Mouse (Mus musculus) lung, embryonic 14.5 days (tissue): ENCODE measurements around the gene Stx18. TPM values are rescaled to one million over a fixed set of nuclear protein-coding genes. Genes with fewer than 3 reads are reported as not detected.

Experiments used
- ATAC-seq: fragments of 200-750 bp; cut with Nextera tagmentation; 2 replicates; pipeline ENCODE4 v1.8.0; 2017; ENCODE audit warnings: mild to moderate bottlenecking, moderate TSS enrichment, moderate library complexity; ENCODE audit not compliant: insufficient read depth
- DNase-seq: peaks from one replicate; pipeline ENCODE4 v3.0.0-alpha.2; 2015
- H3K27ac ChIP-seq: fragments of 300-500 bp; sonication (generic); 2 replicates; pipeline ENCODE4 v1.5.1; 2014; ENCODE audit warnings: low read depth, mild to moderate bottlenecking, moderate library complexity
- H3K27me3 ChIP-seq: fragments of 300-500 bp; sonication (generic); 2 replicates; pipeline ENCODE4 v1.6.1; 2014; ENCODE audit warnings: low read length, control low read depth; ENCODE audit not compliant: insufficient read depth
- H3K36me3 ChIP-seq: fragments of 300-500 bp; sonication (generic); 2 replicates; pipeline ENCODE4 v1.6.1; 2014; ENCODE audit warnings: control low read depth; ENCODE audit not compliant: insufficient read depth
- H3K4me1 ChIP-seq: fragments of 300-500 bp; sonication (generic); 2 replicates; pipeline ENCODE4 v1.6.1; 2014; ENCODE audit warnings: antibody characterized with exemption, control low read depth; ENCODE audit not compliant: insufficient read depth
- H3K4me2 ChIP-seq: fragments of 300-500 bp; sonication (generic); 2 replicates; pipeline ENCODE4 v1.6.1; 2014; ENCODE audit warnings: mild to moderate bottlenecking
- H3K4me3 ChIP-seq: fragments of 300-500 bp; sonication (generic); 2 replicates; pipeline ENCODE4 v1.5.1; 2014; ENCODE audit warnings: low read depth, low read length
- H3K9ac ChIP-seq: fragments of 300-500 bp; sonication (generic); 2 replicates; pipeline ENCODE4 v1.6.1; 2014
- H3K9me3 ChIP-seq: fragments of 300-500 bp; sonication (generic); 2 replicates; pipeline ENCODE4 v1.6.1; 2016; ENCODE audit warnings: low read depth, low read length, control low read depth
- CTCF ChIP-seq: IDR thresholded peaks from 2 replicates; pipeline ENCODE4 v1.5.1; 2016; ENCODE audit warnings: antibody characterized with exemption, low read depth
- WGBS: fragments of 180-500 bp; shearing (Covaris S2); extraction: QIAGEN DNeasy Blood & Tissue Kit; methylation state at CpG from one replicate; pipeline ENCODE4 v1.1.7; 2014; 5-methylcytosine and 5-hydroxymethylcytosine counted together
- polyA plus RNA-seq: library from polyadenylated mRNA; unstranded; fragments of >200 nt; fragmentation: Nextera tagmentation; extraction: Ambion mirVana; gene quantifications from 2 replicates; pipeline ENCODE4 v1.2.1, GENCODE M21; 2014

Gene Stx18
- polyA plus RNA-seq, 1 experiment from 2014 or later = 43.6 TPM

DNA sequence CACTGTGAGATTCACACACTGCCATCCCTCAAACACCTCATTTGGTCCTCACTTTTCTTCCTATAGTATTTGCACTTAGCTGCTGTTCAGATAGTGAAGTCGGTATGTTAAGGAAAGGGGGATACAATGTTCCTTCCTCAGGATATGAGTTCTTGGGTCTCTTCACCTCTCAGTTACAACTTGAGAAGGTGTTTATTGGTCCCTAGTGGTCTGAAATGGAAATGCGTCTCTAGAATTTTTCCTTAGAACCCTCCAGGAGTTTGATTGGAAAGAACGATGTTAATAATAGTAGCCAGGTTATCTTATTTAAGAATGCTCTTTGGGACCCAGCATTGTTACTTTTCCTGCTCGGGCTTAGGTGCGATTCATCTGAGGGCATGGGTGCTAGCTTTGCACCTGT, 24.2 kb downstream of the Stx18 start:
- H3K4me2 ChIP-seq = no peak overlapping the region
- ATAC-seq (no peak), DNase-seq (peak; percentile 65)
- peak; percentile 50 for TF ChIP-seq CTCF
- H3K27me3 ChIP-seq = no peaks in the 10 kb centered on the region
- no peak overlapping the region for H3K9ac ChIP-seq
- 0 out of 2 replicates have a peak, but pooled peaks cover 7% of the 10 kb centered on the region for H3K4me1 ChIP-seq
- H3K27ac ChIP-seq = no peak overlapping the region
- no peaks in the 10 kb centered on the region for H3K36me3 ChIP-seq
- no peak overlapping the region for H3K4me3 ChIP-seq
- H3K9me3 ChIP-seq = no peaks in the 10 kb centered on the region
- WGBS = 14% methylated on average over 5 of the region's 5 CpGs

DNA sequence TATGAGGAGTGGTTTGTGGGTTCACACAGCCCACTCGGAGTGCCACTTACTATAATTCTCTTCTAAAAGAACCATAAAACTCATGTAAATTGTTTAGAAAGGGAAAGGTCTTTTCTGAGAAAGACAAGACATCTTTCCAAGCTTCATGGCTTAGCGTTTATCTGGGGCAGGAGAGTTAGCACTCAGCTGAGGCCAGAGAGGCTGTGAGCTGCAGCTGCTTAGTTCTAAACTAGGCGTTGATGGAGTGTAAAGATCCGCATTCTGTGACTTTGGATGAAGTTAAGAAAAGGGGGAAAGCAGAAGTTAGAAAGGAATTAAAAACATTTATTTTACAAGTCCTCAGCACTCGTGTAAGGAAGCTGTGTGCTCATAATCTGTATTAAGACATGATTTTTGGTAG, 24.8 kb downstream of the Stx18 start:
- no peaks in the 10 kb centered on the region for H3K9me3 ChIP-seq
- DNase-seq (no peak), ATAC-seq (no peak)
- no peak overlapping the region for H3K9ac ChIP-seq
- no peak overlapping the region for H3K27ac ChIP-seq
- H3K27me3 ChIP-seq = no peaks in the 10 kb centered on the region
- H3K4me1 ChIP-seq = 0 out of 2 replicates have a peak, but pooled peaks cover 7% of the 10 kb centered on the region
- no peaks in the 10 kb centered on the region for H3K36me3 ChIP-seq
- WGBS = 60% methylated on average over 5 of the region's 5 CpGs
- no peak for TF ChIP-seq CTCF
- H3K4me2 ChIP-seq = no peak overlapping the region
- H3K4me3 ChIP-seq = no peak overlapping the region

DNA sequence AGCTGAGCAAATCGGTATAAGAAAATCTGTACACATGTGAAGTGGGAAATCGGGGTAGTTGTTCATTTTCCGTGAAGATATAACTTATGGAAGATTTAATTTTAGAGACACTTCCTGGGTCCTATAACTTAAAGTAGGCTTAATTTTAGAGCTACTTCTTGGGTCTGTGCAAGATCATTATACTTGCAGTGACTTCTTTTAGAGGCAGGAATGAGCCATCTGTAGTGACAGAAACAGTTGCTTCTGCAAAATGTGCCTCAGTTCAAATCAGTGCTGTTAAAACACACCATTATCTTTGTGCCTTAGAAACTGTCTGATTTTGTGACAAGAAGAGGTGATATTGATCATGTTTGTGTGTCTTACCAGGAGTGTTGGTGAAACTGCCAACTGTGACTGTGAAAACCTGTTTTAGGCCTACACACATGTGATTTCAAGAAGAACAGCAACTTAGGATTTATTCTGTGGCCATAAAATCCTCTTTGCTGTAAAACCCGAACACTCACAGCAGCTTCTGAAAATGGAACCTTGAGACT, 25.6 kb downstream of the Stx18 start:
- no peak overlapping the region for H3K4me3 ChIP-seq
- H3K4me1 ChIP-seq = 0 out of 2 replicates have a peak, but pooled peaks cover 7% of the 10 kb centered on the region
- H3K4me2 ChIP-seq = no peak overlapping the region
- no peak for ATAC-seq
- no peak for TF ChIP-seq CTCF
- H3K27me3 ChIP-seq = no peaks in the 10 kb centered on the region
- DNase-seq = no peak
- H3K9me3 ChIP-seq = no peaks in the 10 kb centered on the region
- H3K9ac ChIP-seq = no peak overlapping the region
- H3K36me3 ChIP-seq = no peaks in the 10 kb centered on the region
- WGBS = 82% methylated on average over 4 of the region's 4 CpGs
- no peak overlapping the region for H3K27ac ChIP-seq

DNA sequence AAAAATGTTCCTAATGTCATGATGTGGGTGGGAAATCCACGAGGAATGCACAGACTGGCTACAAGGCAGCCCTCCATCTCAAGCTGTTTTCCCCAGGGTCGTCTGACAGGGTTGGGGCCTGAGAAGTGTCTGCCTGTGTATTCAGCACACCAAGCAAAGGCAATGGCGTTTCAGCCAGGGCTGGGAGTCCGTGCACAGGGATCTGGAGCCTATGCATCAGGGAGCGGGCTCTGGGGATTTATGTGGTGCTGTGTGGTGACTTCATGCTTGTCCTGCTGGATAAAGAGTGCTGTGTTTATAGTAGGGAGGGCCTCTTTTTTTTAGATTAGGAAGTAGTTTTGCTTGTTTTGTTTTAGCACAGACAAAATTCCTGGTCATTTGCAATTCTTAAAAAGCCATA, 26.2 kb downstream of the Stx18 start:
- no peak overlapping the region for H3K27ac ChIP-seq
- WGBS = 18% methylated on average over 5 of the region's 5 CpGs
- peak; percentile 86 for ATAC-seq
- H3K9me3 ChIP-seq = no peaks in the 10 kb centered on the region
- 0 out of 2 replicates have a peak, but pooled peaks cover 7% of the 10 kb centered on the region for H3K4me1 ChIP-seq
- no peaks in the 10 kb centered on the region for H3K27me3 ChIP-seq
- DNase-seq = peak; percentile 74
- H3K36me3 ChIP-seq = no peaks in the 10 kb centered on the region
- no peak overlapping the region for H3K4me3 ChIP-seq
- H3K9ac ChIP-seq = no peak overlapping the region
- H3K4me2 ChIP-seq = no peak overlapping the region
- TF ChIP-seq CTCF = no peak

DNA sequence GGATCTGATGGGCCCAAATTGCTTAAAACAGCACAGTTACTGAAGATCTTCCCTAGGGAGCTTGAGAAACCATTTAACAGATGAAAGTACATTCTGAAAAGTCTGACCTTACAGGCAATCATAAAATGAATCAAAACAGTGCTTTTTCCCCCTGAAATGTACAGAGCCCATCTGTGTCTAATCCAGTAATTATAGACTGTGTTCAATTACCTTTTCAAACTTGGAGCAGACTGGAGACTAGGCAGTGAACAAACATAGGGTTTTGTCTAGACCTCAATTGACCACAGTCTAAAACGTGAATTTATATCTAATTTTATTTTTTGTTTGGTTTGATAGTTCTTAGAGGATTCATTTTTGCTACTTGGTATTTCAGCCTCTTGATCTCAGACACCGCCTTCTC, 26.9 kb downstream of the Stx18 start:
- H3K27me3 ChIP-seq = no peaks in the 10 kb centered on the region
- H3K9ac ChIP-seq = no peak overlapping the region
- no peaks in the 10 kb centered on the region for H3K9me3 ChIP-seq
- ATAC-seq = no peak
- H3K27ac ChIP-seq = no peak overlapping the region
- H3K4me3 ChIP-seq = no peak overlapping the region
- TF ChIP-seq CTCF = no peak
- H3K4me1 ChIP-seq = 0 out of 2 replicates have a peak, but pooled peaks cover 7% of the 10 kb centered on the region
- DNase-seq = no peak
- H3K4me2 ChIP-seq = no peak overlapping the region
- 79% methylated on average over 2 of the region's 2 CpGs for WGBS
- no peaks in the 10 kb centered on the region for H3K36me3 ChIP-seq

DNA sequence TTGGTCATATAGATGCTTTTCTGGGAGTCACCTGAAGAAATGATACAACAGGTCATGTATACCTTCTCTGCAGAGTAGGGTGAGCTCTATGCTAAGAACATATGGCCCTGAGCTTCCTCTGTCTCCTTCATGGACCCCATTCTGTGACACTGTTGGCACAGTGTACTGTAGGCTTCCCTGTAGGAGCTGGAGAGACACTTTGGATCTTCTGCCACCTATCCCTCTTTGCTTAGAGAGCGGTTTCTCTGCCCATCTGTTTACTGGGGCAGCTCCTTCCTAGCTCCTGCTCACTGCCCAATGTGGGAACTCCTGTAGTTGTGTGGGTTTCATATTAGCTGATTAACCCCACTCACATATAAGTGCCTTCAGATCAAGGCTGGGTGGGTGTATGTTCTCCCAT, 28.1 kb downstream of the Stx18 start:
- H3K27ac ChIP-seq = no peak overlapping the region
- no peak for ATAC-seq

DNA sequence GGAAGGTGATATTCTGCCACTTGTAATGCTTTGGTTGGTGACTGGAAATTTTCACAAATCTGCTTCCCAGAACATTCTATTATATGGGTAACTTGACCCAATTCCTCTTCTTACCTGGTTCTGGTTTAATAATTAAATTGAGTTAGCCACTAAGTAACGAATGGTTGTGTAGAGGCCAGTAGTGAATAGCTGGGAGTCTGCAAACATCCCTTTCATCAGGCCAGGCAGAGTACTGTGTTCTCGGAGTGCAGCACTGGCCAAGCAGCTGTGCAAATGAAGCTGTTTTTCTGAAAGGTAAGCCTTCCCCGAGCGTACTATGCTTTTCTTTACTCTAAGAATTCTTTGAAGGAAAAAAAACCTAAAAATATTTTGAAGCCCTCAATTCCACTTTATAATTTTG, 37.8 kb downstream of the Stx18 start:
- WGBS = 63% methylated on average over 4 of the region's 4 CpGs
- no peak overlapping the region for H3K4me2 ChIP-seq
- H3K27ac ChIP-seq = no peak overlapping the region
- no peak overlapping the region for H3K4me3 ChIP-seq
- no peak overlapping the region for H3K9ac ChIP-seq
- H3K4me1 ChIP-seq = no peaks in the 10 kb centered on the region
- no peaks in the 10 kb centered on the region for H3K36me3 ChIP-seq
- H3K27me3 ChIP-seq = no peaks in the 10 kb centered on the region
- ATAC-seq (no peak), DNase-seq (no peak)
- H3K9me3 ChIP-seq = no peaks in the 10 kb centered on the region
- no peak for TF ChIP-seq CTCF

More for the DNA sequence above, 28.1 kb downstream of the Stx18 start:
- no peak for TF ChIP-seq CTCF
- Histone ChIP-seq H3K4me3 (no peak overlapping the region), H3K4me1 (0 out of 2 replicates have a peak, but pooled peaks cover 7% of the 10 kb centered on the region), H3K4me2 (no peak overlapping the region), H3K9ac (no peak overlapping the region), H3K9me3 (no peaks in the 10 kb centered on the region), H3K27me3 (no peaks in the 10 kb centered on the region), H3K36me3 (no peaks in the 10 kb centered on the region)
- DNase-seq = no peak
- 89% methylated on average over 1 of the region's 1 CpGs for WGBS
